Mouse (Mus musculus): ENCODE measurements at regions not wholly inside any gene's neighbourhood (a gene's known extent, or its start where the extent isn't known, plus 50 kb on each side); places are given as distances from the start of the nearest gene placed in this dataset.

DNA sequence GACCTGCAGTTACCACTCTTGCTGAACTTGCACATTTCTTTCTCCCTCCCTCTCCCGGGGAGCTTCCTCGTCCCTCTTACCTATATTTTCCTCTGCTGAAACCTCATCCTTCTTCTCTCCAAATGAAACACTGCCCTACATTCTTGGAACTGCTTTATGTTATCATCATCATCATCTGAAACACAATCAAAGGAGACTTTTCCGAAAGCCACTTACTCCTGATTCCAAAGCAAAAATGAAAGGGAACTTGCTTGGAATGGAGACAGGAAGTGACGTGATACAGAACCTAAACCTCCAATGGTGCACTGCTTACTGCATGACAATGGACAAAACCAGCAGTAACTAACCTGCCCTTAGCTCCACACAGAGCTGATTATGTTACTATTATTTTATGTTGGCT, 287.2 kb upstream of the Btbd3 start:
- DNase-seq: no peak

DNA sequence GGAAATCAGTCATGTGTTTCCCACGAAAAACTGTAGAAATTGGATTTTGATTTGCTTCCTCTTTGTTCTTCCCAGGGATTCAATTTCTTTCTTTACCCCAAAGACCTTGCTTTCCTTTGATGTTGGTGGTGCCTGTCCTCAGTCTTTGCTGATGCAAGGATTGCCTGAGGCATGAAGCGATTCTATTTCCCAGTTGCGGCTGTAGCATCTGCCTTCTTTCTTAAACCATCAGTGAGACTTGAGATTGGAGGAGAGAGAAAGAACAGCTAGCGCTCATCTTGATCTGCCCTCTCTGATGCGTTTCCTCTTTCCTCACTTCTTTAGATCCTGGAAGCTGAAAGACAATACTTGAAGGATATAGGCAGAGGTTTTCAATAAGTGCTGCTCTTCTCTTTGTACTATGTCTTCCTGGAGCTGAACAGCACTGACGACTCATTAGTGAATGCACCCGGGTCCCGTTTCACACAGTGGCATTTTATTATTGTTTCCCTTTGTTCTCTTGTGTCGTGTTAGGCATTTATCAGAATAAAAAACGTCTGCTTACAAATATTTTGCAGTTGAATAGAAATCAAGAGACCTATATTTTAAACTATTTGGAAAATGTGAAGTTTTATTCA, 289.8 kb upstream of the Btbd3 start:
- DNase-seq: no peak

DNA sequence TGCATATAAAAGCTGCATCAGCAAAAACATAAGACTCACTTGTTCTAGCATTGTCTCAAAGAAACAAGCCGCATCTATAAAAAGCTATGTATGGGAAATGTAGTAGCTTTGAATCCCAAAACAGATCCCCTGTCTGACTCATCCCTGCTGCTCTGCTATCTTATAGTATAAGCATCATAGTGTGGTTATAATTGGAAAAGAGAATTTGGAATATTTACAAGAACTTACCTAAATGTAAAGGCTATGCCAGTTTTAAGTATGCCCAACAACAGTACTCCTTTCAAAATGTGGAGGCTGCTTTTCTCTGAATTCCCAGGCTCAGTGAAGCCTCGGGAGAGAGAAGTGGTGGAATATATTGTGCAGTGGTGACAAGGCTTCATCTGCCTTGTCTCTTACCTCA, 301.5 kb upstream of the Btbd3 start:
- DNase-seq: no peak

DNA sequence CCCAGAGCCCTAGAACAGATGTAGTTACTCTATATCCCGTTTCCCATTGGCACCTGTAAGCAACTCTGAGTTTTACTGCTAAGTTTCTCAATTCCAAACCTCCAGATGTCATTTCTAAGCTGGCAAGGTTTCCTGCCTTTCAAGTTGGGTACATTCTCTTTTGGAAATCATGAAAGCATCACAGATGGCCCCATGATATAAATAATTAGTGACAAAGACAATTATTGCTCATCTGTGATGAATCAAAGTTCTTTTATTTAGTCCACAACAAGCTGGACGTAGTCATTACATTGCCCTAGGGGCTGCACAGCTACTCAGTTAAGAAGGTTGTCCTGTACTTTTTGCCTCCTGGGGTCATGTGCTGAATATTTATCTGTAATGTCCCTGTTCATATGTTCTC, 303.2 kb upstream of the Btbd3 start:
- no peak for DNase-seq

DNA sequence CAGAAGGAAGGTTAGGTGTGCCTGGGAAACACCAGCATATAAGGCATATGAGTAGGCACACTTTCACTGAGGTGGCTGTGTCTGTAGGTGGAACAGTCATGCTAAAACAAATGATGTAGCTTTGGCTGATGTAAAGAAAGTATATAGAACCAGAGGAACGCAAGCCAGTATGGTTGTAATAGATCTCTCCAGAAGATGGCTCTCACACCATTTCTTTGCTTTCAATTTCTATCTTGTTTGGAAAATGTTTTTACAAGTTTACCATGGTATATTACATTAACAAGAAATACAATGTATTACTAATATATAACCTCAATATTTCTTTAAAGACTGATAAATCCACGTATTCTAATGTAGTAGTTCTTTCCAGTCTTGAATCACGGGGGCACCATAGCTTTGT, 304.4 kb upstream of the Btbd3 start:
- no peak for DNase-seq

DNA sequence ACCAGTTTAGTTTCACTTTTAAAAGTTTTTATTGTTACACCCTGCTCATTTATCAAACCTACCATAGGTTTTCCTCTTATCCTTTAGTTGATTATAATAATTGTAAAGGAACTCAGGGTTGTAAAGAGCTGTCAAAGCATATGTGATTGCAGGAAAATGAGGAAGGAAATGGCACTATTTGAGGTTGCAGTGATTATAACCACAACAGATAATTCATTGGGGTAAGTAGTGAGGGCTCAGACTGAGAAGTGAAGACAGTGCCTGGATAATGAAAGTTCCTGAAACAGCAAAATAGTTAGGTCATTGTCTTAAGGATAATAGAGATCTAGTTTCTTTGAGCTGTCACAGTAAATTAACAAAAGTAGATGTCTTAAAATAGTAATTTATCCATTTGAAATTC, 305.4 kb upstream of the Btbd3 start:
- DNase-seq: no peak

DNA sequence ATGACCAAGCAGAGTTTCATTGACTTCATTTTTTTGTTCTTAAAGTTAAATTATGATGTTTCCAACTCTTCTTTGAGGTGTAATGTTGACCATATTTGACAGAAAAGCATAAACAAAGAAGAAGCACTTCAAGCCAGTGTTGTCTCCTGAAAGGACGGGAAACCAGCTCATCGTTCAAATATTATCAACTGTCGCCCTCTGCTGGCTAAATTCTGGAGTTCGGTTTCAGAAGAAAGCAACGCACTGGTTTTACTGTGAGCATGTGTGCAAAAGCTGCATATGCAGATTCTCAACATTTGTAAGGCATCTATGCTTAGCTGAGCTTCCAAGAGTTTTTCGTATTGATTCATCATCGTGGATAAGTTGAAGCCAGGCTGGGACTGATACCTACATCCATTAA, 313.6 kb upstream of the Btbd3 start:
- peak; percentile 71 for DNase-seq

DNA sequence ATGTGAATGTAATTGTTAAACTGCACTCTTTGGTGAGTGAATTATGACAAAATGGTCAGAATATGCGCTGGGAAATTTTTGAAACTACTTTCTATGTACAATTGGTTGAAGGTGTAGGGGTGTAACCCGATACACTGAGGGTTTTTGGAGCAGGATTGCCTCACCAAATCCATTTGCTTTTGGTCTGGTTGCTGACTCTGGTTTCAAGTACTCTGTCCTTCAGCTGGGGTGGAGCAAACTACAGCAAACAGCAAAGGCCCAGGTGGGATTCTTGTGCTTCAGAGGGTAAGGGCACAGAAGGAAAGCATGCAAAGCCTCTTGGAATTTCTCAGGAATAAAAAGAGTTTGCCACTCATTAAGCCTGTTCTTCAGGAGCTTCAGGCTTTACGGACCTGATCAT, 316.8 kb upstream of the Btbd3 start:
- no peak for DNase-seq

DNA sequence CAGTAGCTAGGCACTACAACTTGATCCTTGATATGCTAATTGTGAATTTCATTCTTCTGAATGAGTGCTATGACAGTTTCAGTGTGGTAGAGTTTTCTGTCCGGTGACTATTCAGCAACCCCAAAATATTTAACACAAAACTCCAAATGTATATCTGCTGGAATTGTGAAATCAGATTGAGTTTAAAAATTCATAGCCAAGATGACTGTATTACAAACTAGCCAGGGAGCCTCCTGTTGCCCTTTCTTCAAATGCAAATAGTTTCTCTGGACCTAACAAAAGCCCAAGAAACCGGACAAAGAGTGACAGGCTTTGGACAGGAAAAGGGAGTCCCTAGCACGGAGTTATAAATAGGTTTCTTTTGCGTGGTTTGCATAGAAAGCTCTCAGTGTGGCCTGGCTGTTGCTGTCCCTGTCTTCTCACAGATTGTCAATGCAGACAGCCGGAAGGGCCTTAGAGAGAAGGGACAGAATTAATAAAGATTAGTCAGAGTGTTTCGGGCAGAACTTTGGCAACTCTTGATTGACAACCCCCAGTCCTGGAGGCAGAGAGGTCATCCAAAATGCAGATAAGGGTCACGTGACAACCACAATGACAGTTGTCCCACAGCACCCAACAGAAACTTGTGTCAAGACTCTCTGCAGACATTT, 317.4 kb upstream of the Btbd3 start:
- DNase-seq: no peak

DNA sequence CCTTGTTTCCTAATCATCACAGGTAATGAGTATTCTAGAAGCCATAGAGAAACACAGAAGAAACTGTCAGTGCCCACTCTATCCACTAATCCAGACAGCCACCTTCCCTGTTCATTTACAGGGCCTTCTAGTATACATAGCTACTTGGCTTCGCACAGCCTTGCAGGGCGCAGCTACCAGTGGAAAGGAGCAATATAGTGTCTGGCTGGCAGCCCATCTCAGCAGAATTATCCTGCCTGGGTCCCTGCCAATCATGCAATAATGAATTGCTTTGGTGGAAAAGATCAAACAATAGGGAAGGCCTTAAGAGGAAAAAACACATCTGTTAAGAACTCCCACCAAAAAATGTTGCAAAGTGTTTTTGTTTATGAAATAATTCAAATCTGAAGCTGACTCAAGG, 319.8 kb upstream of the Btbd3 start:
- DNase-seq: no peak

DNA sequence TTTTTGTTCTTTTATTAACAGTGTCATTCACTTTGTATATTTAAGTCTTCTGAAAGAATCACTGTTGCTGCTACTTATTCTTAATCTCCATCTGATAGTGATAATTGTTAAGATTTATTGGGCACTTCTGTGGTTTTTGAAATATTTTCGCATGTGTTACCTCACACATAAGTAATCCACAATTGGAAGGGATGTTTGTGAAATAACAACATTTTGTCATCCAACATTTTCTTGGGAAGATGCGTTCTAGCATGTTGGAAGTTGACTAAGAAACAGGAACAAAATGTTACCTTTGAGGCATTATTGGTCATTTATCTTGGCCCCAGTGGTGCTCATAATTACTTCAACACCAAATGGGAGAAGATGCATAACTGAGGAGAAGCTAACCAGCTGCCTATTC, 323.4 kb upstream of the Btbd3 start:
- DNase-seq: no peak

DNA sequence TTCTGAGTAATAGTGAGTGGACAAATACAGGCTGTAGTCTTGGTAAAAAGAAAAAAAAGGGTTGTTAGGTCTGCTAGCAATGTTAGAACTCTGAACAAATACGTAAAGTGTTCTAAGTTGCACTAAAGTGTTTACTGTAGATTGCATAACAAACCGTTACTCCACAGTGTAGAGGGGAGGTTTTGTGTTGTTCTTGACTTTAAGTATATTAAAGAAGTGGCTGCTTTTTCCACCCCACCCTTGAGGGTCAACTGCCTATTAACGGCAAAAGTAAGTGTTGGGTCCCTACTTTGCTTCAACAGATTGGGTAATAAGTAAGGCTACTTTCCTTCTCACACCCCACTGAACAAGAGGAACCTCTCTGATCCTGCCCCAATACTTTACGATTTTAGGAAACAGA, 323.9 kb upstream of the Btbd3 start:
- no peak for DNase-seq

DNA sequence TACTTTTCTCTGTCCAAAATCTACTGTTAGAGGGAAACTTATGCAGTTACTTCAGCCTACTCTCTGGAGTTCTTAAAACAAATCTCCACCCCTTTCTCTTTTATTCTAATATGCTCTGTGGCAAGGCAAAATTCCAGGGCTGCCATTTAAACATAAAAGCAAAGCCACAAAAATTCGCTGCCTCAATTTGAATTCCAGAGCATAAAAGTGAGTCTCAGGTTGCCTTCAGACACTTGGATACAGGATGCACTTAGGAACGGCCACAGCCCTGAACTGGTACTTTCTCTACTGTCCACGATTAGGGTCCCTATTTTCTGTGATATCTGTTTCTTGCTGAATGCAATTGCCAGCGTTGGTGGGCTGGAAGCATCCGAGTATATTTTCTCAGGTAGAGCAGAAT, 330.9 kb upstream of the Btbd3 start:
- DNase-seq: no peak

DNA sequence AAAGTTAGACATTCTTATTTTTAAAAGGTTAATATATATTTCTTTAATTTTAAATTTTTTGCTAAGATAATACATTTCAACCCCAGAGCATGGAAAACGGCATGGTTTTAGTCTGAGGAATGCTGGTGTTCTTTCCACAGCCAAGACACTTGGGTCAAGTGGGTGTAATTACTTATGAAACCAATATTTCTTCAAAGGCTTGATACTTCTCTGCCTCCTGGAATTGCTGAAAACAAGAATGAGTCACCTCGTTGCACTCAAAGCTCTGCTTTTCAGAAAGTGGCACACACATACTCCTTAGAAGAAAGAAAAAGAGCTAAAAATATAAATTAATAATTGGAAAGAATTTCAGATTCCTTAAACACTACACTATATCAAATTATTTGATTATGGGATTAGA, 331.8 kb upstream of the Btbd3 start:
- DNase-seq: no peak

DNA sequence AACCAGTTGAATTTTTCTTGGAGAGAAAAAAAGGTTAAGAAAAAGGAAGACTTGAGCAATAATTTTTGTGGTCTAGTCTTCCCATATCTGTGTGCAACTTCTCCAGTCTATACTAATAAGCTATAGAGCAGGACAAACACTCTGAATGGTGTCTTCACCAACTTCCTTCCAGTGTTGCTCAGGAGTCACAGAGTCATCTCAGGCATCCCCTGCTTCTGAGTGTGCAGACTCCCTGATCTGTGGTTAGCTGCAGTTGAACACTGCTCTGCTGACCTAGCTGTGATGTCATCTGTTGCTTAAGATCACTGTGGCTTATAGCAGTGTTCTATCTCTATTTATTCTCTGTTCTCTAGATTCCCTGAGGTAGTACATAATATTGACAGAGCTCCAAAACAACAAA, 357.9 kb upstream of the Btbd3 start:
- DNase-seq: no peak

DNA sequence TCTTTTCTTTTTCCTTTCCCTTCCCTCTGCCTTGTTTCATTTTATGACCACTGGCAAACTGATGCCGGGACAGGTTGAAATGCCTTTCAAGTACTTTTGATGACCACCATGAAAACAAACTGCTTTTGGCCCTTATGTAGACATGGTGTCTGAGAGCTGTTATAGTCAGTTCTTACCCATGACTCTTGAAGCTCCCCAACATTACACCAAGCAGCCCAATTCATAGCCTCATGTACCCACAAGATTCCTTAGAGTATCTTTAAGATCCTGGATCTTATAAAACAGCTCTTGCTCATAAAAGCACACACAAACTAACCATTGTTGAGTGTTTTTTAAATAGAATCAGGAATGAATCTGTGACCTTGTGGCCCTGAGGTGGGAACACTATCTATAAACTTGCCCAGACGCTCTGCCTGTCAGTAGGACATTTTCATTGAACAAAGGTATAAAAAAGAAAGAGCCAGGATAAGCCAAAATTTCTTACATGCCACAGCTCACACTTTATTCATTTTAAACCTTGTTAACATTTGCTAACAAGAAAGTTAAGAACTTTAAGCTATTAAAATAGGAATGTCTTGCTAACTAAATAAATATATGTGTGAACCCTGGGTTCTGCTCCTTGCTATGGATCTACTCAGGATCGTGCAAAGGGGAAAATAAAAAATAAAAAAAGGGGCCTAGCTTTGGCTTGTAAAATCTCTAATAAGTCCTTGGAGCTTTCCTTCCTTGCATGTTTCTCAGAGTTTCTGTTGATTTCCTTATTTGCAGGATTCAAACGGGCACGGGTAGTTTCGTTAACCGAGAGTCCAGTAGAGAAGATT, 375.9 kb upstream of the Btbd3 start:
- no peak for DNase-seq

DNA sequence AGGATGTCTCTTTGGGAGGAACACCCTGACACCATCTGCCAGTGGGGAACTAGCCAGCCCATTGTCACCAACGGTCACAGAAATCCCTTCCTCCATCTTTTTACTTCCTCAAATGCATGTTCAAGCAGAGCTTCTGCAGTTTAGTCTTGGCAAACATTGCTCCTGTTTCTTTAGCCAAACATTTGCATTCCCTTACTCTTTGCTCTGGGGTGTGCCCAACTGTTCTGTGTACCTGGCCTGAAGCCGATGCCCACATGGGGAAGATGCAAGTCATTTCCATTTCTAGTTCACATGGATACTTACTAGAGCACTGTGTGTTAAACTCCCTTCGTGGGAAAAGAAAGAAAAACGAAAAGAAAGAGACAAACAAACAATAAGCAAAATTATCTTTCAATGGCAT, 386.7 kb upstream of the Btbd3 start:
- no peak for DNase-seq

DNA sequence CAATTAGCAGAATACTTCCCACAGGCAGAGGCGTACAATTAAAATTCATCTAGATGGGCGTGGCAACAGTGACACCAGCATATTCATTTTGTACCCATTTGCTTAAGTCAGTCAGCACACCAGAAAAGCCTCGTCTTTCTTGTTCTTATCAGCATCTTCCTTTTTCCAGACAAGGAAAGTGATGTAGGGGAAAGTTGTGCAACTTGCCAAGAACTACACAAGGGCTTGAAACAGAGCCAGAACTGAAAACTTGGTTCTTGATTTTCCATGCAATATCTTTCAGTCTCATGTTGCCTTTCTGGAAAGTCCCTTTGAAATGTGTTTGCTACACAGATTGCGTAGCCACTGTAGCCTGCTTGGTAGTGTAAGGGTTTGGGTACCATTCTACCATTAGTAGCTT, 401.9 kb upstream of the Btbd3 start:
- no peak for DNase-seq

DNA sequence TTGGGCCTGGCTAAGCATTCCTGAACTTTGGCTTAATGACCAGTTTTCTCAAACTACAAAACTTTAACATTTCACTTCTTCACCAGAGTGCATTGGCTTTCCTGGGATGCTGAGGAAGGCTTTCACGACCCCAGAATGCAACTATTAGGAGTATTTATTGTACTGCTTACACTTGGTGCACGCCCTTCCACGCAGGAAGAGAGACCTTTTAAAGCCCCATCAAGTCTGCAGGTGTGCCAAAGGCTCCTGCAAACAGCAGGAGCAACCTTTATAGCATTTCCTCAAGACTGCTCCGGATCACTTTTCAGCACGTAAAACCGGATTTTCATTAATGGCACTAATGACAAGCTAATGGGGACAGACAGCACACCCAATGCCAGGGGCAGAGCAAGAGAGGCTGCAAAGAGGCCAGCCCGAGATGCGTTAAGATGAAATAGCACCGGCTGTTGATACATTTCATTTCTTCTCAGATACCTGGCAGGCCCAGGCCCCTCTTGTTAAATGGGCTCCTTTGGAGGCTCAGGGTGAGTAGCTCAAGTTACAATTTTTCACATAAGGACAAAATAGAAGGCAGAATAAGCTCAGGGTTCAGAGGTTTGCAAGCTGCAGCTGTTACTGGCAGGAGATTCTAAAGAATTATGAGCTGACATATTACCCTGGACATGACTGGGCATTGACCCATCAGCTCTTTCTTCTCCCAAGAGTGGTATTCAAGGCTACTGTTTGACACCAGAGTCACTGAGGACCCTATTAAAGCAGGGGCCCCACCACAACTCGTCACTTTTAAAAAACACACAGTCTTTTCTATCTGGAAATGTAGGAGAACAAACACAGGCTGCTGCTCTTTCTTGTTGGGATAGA, 402.7 kb upstream of the Btbd3 start:
- DNase-seq: no peak

DNA sequence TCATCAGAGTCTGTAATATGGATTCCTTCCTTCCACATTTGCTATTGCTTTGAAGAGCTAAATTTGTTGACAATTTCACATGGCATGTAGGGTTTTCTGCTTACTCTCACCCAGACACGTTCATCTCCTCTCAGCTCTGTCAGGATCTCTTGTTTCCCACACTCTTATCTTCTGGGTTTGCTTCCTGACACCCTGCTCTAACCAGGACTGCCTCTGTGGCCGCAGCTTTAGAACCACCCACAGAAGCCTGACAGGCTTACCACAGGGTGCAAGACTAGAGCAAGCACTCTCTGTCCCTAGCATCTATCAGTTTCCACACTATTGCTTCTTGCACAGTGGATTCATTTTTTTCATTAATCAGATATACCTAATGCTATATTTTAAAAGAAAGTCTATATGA, 408.5 kb upstream of the Btbd3 start:
- DNase-seq: no peak

DNA sequence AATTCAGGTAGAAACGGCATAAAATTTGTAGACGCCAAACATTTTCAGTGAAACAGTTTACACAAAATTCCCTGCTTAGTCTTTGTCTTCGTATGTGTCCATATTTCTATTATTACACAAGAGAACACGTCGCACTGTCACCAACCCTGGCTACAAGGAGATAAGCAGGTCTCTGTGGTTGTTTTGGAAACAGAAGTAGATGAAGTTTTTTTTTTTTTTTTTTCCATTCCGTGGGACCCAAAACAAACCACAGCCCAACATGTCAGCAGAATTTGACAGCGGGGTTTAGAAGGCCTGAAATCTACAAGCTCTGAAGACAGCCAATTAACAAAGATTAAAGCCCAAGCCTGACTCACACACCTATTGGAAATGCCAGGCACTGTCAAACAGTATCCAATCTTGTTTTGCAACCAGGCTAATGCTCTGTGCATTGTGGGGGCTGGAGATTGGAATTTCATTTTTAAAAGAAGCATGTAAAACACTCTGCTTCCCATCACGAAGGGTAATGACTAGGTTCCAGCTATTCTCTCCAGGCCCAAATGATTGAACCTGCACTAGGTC, 428.5 kb upstream of the Btbd3 start:
- DNase-seq: no peak

DNA sequence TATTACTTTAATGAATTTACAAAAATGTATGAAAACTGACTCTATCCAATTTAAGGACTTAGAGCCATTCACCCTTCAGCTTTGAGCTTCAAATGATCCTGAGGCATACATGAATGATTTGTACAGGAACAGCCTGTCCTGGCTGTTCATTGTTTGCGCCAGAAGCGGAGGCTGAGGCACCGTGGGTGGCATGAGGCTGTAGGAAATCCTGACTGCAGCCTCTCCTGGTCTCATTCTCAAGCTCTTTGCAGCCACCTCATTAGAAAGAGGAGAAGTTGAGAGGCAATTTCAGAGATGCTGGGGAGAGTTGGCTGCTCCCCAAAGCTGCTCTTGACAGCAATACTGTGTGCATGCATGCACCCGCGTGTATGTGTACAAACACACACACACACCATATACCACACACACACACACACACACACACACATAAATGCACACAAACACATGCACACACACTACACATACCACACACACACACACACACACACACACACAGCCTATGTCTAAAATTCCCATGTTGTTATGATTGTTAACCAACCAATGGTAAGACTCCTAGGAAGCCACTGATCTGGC, 434.9 kb upstream of the Btbd3 start:
- no peak for DNase-seq

DNA sequence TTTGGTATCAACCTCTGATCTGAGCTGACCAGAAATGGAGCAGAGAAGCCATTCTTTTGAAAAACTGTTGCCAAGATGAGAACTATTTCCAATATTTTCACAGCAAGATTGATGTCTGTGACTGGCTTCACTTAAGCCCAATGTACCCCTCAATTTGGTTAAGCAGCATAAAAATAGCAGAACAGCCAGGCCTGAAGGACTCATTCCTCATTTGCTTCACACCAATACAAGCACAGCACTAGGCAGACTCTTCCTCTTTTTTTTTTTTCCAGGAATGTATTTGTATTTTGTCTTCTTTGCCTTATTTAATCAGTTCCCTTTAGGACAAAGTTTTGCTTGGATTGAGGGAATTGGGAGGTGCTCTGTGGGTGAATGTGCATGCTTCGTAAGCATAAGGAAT, 441.4 kb upstream of the Btbd3 start:
- no peak for DNase-seq
